Mouse (Mus musculus): Measurements from ENCODE around the gene Fbf1. TPM values are rescaled to one million over a fixed set of nuclear protein-coding genes. Genes with fewer than 3 reads are reported as not detected.
A peak's percentile ranks its signal among the peaks of the same experiment; 100 is the strongest.
"Not testable (repeated sequence)": the region's sequence is repeated elsewhere in the genome, so short reads cannot be mapped to it uniquely, and the experiment has no call there.

Fbf1 gene
- polyA plus RNA-seq, 1 experiment from 2014 or later: 30.1 TPM

GRCm38 (mm10) chr11:116126261-116126660 lies 41.7 kb downstream of the Fbf1 start:
- no peak overlapping the region for H3K4me2 ChIP-seq
- no peak overlapping the region for H3K9ac ChIP-seq (ENCODE audit: low read length)
- no peak for DNase-seq (ENCODE audit: low spot score, missing footprints)
- H3K27me3 ChIP-seq (ENCODE audit: control insufficient read depth, insufficient read depth, low read length): no peaks in the 10 kb centered on the region
- H3K27ac ChIP-seq (ENCODE audit: low read depth, low read length): no peak overlapping the region
- H3K4me3 ChIP-seq (ENCODE audit: low read depth, low read length): no peak overlapping the region
- peaks cover 13% of the 10 kb centered on the region for H3K4me1 ChIP-seq (ENCODE audit: control insufficient read depth, insufficient read depth, low read length)
- no peaks in the 10 kb centered on the region for H3K36me3 ChIP-seq (ENCODE audit: control insufficient read depth, insufficient read depth, low read length)
- no peak for ATAC-seq (ENCODE audit: low FRiP score)
- H3K9me3 ChIP-seq (ENCODE audit: control insufficient read depth, low read length): no peaks in the 10 kb centered on the region
- 95% methylated on average over 15 of the region's 15 CpGs for WGBS

GRCm38 (mm10) chr11:116121731-116122245 lies 46.2 kb downstream of the Fbf1 start:
- not testable (repeated sequence) for H3K27ac ChIP-seq (ENCODE audit: low read depth, low read length); H3K36me3 ChIP-seq (ENCODE audit: control insufficient read depth, insufficient read depth, low read length); H3K4me3 ChIP-seq (ENCODE audit: low read depth, low read length); DNase-seq (ENCODE audit: low spot score, missing footprints); H3K9me3 ChIP-seq (ENCODE audit: control insufficient read depth, low read length); H3K9ac ChIP-seq (ENCODE audit: low read length); ATAC-seq (ENCODE audit: low FRiP score); H3K4me1 ChIP-seq (ENCODE audit: control insufficient read depth, insufficient read depth, low read length); H3K27me3 ChIP-seq (ENCODE audit: control insufficient read depth, insufficient read depth, low read length); H3K4me2 ChIP-seq
- WGBS: 90% methylated on average over 8 of the region's 8 CpGs

- Histone ChIP-seq H3K9me3 (ENCODE audit: control insufficient read depth, low read length) (no peaks in the 10 kb centered on the region), H3K36me3 (ENCODE audit: control insufficient read depth, insufficient read depth, low read length) (no peaks in the 10 kb centered on the region), H3K4me1 (ENCODE audit: control insufficient read depth, insufficient read depth, low read length) (peaks cover 7% of the 10 kb centered on the region), H3K4me3 (ENCODE audit: low read depth, low read length) (no peak overlapping the region), H3K27me3 (ENCODE audit: control insufficient read depth, insufficient read depth, low read length) (no peaks in the 10 kb centered on the region), H3K27ac (ENCODE audit: low read depth, low read length) (no peak overlapping the region), H3K4me2 (no peak overlapping the region), H3K9ac (ENCODE audit: low read length) (no peak overlapping the region)
- ATAC-seq (ENCODE audit: low FRiP score) (no peak), DNase-seq (ENCODE audit: low spot score, missing footprints) (no peak)
These were observed 50.1 kb downstream of the Fbf1 start for GRCm38 (mm10) chr11:116117819-116118218.

- H3K36me3 ChIP-seq (ENCODE audit: control insufficient read depth, insufficient read depth, low read length): no peaks in the 10 kb centered on the region
- H3K27me3 ChIP-seq (ENCODE audit: control insufficient read depth, insufficient read depth, low read length): no peaks in the 10 kb centered on the region; the same call in 1 of the 2 replicates
- H3K9ac ChIP-seq (ENCODE audit: low read length): no peak overlapping the region
- no peak overlapping the region for H3K4me3 ChIP-seq (ENCODE audit: low read depth, low read length)
- ATAC-seq (ENCODE audit: low FRiP score): no peak
- WGBS: 78% methylated on average over 12 of the region's 12 CpGs
- no peaks in the 10 kb centered on the region for H3K9me3 ChIP-seq (ENCODE audit: control insufficient read depth, low read length)
- H3K4me2 ChIP-seq: no peak overlapping the region
- no peak overlapping the region for H3K27ac ChIP-seq (ENCODE audit: low read depth, low read length)
- no peak for DNase-seq (ENCODE audit: low spot score, missing footprints)
- H3K4me1 ChIP-seq (ENCODE audit: control insufficient read depth, insufficient read depth, low read length): peaks cover 7% of the 10 kb centered on the region
These were observed 50.7 kb downstream of the Fbf1 start for GRCm38 (mm10) chr11:116117241-116117640.

GRCm38 (mm10) chr11:116111611-116112203 lies 56.3 kb downstream of the Fbf1 start:
- H3K36me3 ChIP-seq (ENCODE audit: control insufficient read depth, insufficient read depth, low read length): no peaks in the 10 kb centered on the region

GRCm38 (mm10) chr11:116111067-116111466 lies 56.9 kb downstream of the Fbf1 start:
- Histone ChIP-seq H3K27ac (ENCODE audit: low read depth, low read length) (no peak overlapping the region), H3K9ac (ENCODE audit: low read length) (no peak overlapping the region), H3K9me3 (ENCODE audit: control insufficient read depth, low read length) (no peaks in the 10 kb centered on the region), H3K4me1 (ENCODE audit: control insufficient read depth, insufficient read depth, low read length) (peaks cover 21% of the 10 kb centered on the region), H3K4me2 (no peak overlapping the region), H3K27me3 (ENCODE audit: control insufficient read depth, insufficient read depth, low read length) (peaks cover 53% of the 10 kb centered on the region), H3K4me3 (ENCODE audit: low read depth, low read length) (no peak overlapping the region), H3K36me3 (ENCODE audit: control insufficient read depth, insufficient read depth, low read length) (no peaks in the 10 kb centered on the region)
- 79% methylated on average over 4 of the region's 4 CpGs for WGBS
- DNase-seq (ENCODE audit: low spot score, missing footprints): no peak
- ATAC-seq (ENCODE audit: low FRiP score): no peak

More at GRCm38 (mm10) chr11:116111611-116112203, 56.3 kb downstream of the Fbf1 start:
- H3K27me3 ChIP-seq (ENCODE audit: control insufficient read depth, insufficient read depth, low read length): peaks cover 46% of the 10 kb centered on the region
- no peak overlapping the region for H3K9ac ChIP-seq (ENCODE audit: low read length)
- ATAC-seq (ENCODE audit: low FRiP score): no peak
- H3K4me2 ChIP-seq: no peak overlapping the region
- WGBS: 83% methylated on average over 19 of the region's 19 CpGs
- DNase-seq (ENCODE audit: low spot score, missing footprints): no peak
- no peak overlapping the region for H3K27ac ChIP-seq (ENCODE audit: low read depth, low read length)
- peaks cover 14% of the 10 kb centered on the region for H3K4me1 ChIP-seq (ENCODE audit: control insufficient read depth, insufficient read depth, low read length)
- no peak overlapping the region for H3K4me3 ChIP-seq (ENCODE audit: low read depth, low read length)
- H3K9me3 ChIP-seq (ENCODE audit: control insufficient read depth, low read length): no peaks in the 10 kb centered on the region

GRCm38 (mm10) chr11:116110540-116110939 lies 57.4 kb downstream of the Fbf1 start:
- no peaks in the 10 kb centered on the region for H3K36me3 ChIP-seq (ENCODE audit: control insufficient read depth, insufficient read depth, low read length)
- no peak overlapping the region for H3K4me3 ChIP-seq (ENCODE audit: low read depth, low read length)
- WGBS: 30% methylated on average over 10 of the region's 10 CpGs
- H3K9me3 ChIP-seq (ENCODE audit: control insufficient read depth, low read length): no peaks in the 10 kb centered on the region
- peaks cover 55% of the 10 kb centered on the region for H3K27me3 ChIP-seq (ENCODE audit: control insufficient read depth, insufficient read depth, low read length)
- H3K27ac ChIP-seq (ENCODE audit: low read depth, low read length): no peak overlapping the region
- H3K4me2 ChIP-seq: peak overlapping the region; percentile 23; the same call in 1 of the 2 replicates
- no peak for ATAC-seq (ENCODE audit: low FRiP score)
- DNase-seq (ENCODE audit: low spot score, missing footprints): no peak
- peaks cover 23% of the 10 kb centered on the region for H3K4me1 ChIP-seq (ENCODE audit: control insufficient read depth, insufficient read depth, low read length)
- no peak overlapping the region for H3K9ac ChIP-seq (ENCODE audit: low read length)

GRCm38 (mm10) chr11:116110131-116110530 lies 57.8 kb downstream of the Fbf1 start:
- WGBS: 2% methylated on average over 33 of the region's 35 CpGs
- ATAC-seq (ENCODE audit: low FRiP score): no peak
- H3K27me3 ChIP-seq (ENCODE audit: control insufficient read depth, insufficient read depth, low read length): peaks cover 56% of the 10 kb centered on the region
- H3K4me3 ChIP-seq (ENCODE audit: low read depth, low read length): peak overlapping the region; percentile 21
- no peak overlapping the region for H3K27ac ChIP-seq (ENCODE audit: low read depth, low read length)
- peak; percentile 92 for DNase-seq (ENCODE audit: low spot score, missing footprints)
- no peaks in the 10 kb centered on the region for H3K36me3 ChIP-seq (ENCODE audit: control insufficient read depth, insufficient read depth, low read length)
- H3K4me2 ChIP-seq: peak overlapping the region; percentile 23
- no peaks in the 10 kb centered on the region for H3K9me3 ChIP-seq (ENCODE audit: control insufficient read depth, low read length)
- H3K9ac ChIP-seq (ENCODE audit: low read length): no peak overlapping the region
- peaks cover 23% of the 10 kb centered on the region for H3K4me1 ChIP-seq (ENCODE audit: control insufficient read depth, insufficient read depth, low read length)

GRCm38 (mm10) chr11:116109441-116110081 lies 58.4 kb downstream of the Fbf1 start:
- Histone ChIP-seq H3K9ac (ENCODE audit: low read length) (no peak overlapping the region), H3K27ac (ENCODE audit: low read depth, low read length) (no peak overlapping the region), H3K4me1 (ENCODE audit: control insufficient read depth, insufficient read depth, low read length) (peaks cover 23% of the 10 kb centered on the region), H3K36me3 (ENCODE audit: control insufficient read depth, insufficient read depth, low read length) (no peaks in the 10 kb centered on the region), H3K27me3 (ENCODE audit: control insufficient read depth, insufficient read depth, low read length) (peaks cover 56% of the 10 kb centered on the region), H3K9me3 (ENCODE audit: control insufficient read depth, low read length) (no peaks in the 10 kb centered on the region), H3K4me2 (peak overlapping the region; percentile 23), H3K4me3 (ENCODE audit: low read depth, low read length) (peak overlapping the region; percentile 21)
- ATAC-seq (ENCODE audit: low FRiP score) (no peak), DNase-seq (ENCODE audit: low spot score, missing footprints) (peak; percentile 92)
- WGBS: 2% methylated on average over 70 of the region's 70 CpGs
